Mouse (Mus musculus): ENCODE results near the gene Flywch1.

- TF ChIP-seq POLR2A (IDR thresholded peaks at IDR 0.05; ENCODE audit: borderline replicate concordance, insufficient read depth, low read length) = no peak
- no peak for TF ChIP-seq CTCF (IDR thresholded peaks at IDR 0.05; ENCODE audit: borderline replicate concordance, insufficient read depth, low read depth, low read length)
These were observed 45.9 kb downstream of the Flywch1 start for GRCm38 (mm10) chr17:23725477-23725876.

Data from cerebellum, adult 2 months (tissue).